Mouse (Mus musculus): ENCODE measurements around the gene Rgs14.

GRCm38 (mm10) chr13:55398088-55398487 is 28.6 kb downstream of the Rgs14 start, which contains the start of gene Slc34a1:
- TF ChIP-seq CTCF (IDR thresholded peaks at IDR 0.05; ENCODE audit: control insufficient read depth, insufficient read depth, low read length): no peak
- no peak for TF ChIP-seq POLR2A (IDR thresholded peaks at IDR 0.05; ENCODE audit: borderline replicate concordance, control insufficient read depth, low read depth, low read length)
